Comparison of ENCODE assay signal across 13 mouse cellular contexts in genomic region chr11:95393500-95393816, GRCm38 (mm10). TPM values are rescaled to one million over a fixed set of nuclear protein-coding genes. Genes with fewer than 3 reads are reported as not detected.
DNase-seq lines count a peak whose midpoint lies in the region; ATAC-seq lines count a peak whose summit lies in the region.
"Had no signal": no experiment of that assay in that cellular context is flagged by ENCODE, and none has a peak within 500 bp of the region (broad histone marks: within the 10 kb centered on the region; RNA-seq: fewer than 3 reads in every experiment).

No protein-coding gene starts in this region.

- no peaks in the 10 kb centered on the region for H3K9me3 ChIP-seq in hindbrain, embryonic 13.5 days
- no peaks in the 10 kb centered on the region for H3K9me3 ChIP-seq in hindbrain, embryonic 11.5 days (ENCODE audit: control insufficient read depth, low read length)
- no peaks in the 10 kb centered on the region for H3K9me3 ChIP-seq in embryonic facial prominence, embryonic 10.5 days
- H3K9me3 ChIP-seq in embryonic facial prominence, embryonic 13.5 days, result no peaks in the 10 kb centered on the region
- H3K9me3 ChIP-seq in limb, embryonic 12.5 days, result no peaks in the 10 kb centered on the region
- no peaks in the 10 kb centered on the region for H3K9me3 ChIP-seq in midbrain, embryonic 16.5 days (replicated peaks; ENCODE audit: control insufficient read depth, low read length, poor library complexity, severe bottlenecking)
- H3K9me3 ChIP-seq: liver, embryonic 15.5 days had no signal

- no peak overlapping the region for H3K4me2 ChIP-seq in hindbrain, embryonic 13.5 days
- no peak overlapping the region for H3K4me2 ChIP-seq in hindbrain, embryonic 11.5 days (replicated peaks; ENCODE audit: low read depth, low read length)
- H3K4me2 ChIP-seq in embryonic facial prominence, embryonic 13.5 days, result no peak overlapping the region
- H3K4me2 ChIP-seq in limb, embryonic 12.5 days, result no peak overlapping the region
- no peak overlapping the region for H3K4me2 ChIP-seq in midbrain, embryonic 16.5 days (ENCODE audit: low read length)
- H3K4me2 ChIP-seq: liver, embryonic 15.5 days had no signal

- WGBS in hindbrain, embryonic 13.5 days, result 41% methylated on average over 5 of the region's 5 CpGs
- WGBS in hindbrain, embryonic 11.5 days, result 39% methylated on average over 5 of the region's 5 CpGs
- 28% methylated on average over 5 of the region's 5 CpGs for WGBS in embryonic facial prominence, embryonic 10.5 days
- 23% methylated on average over 5 of the region's 5 CpGs for WGBS in embryonic facial prominence, embryonic 13.5 days
- WGBS in limb, embryonic 12.5 days, result 12% methylated on average over 5 of the region's 5 CpGs
- 35% methylated on average over 5 of the region's 5 CpGs for WGBS in midbrain, embryonic 16.5 days

- DNase-seq in hindbrain, embryonic 11.5 days (ENCODE audit: low spot score), result no peak
- peak; percentile 44 for DNase-seq in embryonic facial prominence, embryonic 10.5 days (ENCODE audit: low spot score)
- DNase-seq: heart, adult 2 months; kidney, adult 2 months; right cerebral cortex, postnatal 14 days had no signal

- H3K4me1 ChIP-seq in hindbrain, embryonic 13.5 days (replicated peaks), result peaks cover 12% of the 10 kb centered on the region
- no peaks in the 10 kb centered on the region for H3K4me1 ChIP-seq in hindbrain, embryonic 11.5 days (replicated peaks; ENCODE audit: control insufficient read depth, insufficient read depth, low read length)
- peaks cover 33% of the 10 kb centered on the region for H3K4me1 ChIP-seq in embryonic facial prominence, embryonic 10.5 days
- H3K4me1 ChIP-seq in embryonic facial prominence, embryonic 13.5 days, result peaks cover 31% of the 10 kb centered on the region
- no peaks in the 10 kb centered on the region; the same call in 1 of the 2 replicates for H3K4me1 ChIP-seq in limb, embryonic 12.5 days (replicated peaks)
- peaks cover 4% of the 10 kb centered on the region for H3K4me1 ChIP-seq in midbrain, embryonic 16.5 days (ENCODE audit: control insufficient read depth, insufficient read depth, low read length)
- H3K4me1 ChIP-seq: liver, embryonic 15.5 days had no signal

- peaks cover 49% of the 10 kb centered on the region for H3K36me3 ChIP-seq in hindbrain, embryonic 13.5 days
- peaks cover 10% of the 10 kb centered on the region for H3K36me3 ChIP-seq in hindbrain, embryonic 11.5 days (ENCODE audit: control insufficient read depth, insufficient read depth, low read length)
- H3K36me3 ChIP-seq in embryonic facial prominence, embryonic 10.5 days (replicated peaks), result peaks cover 47% of the 10 kb centered on the region
- H3K36me3 ChIP-seq in embryonic facial prominence, embryonic 13.5 days, result peaks cover 39% of the 10 kb centered on the region
- peaks cover 39% of the 10 kb centered on the region for H3K36me3 ChIP-seq in limb, embryonic 12.5 days
- H3K36me3 ChIP-seq in midbrain, embryonic 16.5 days (ENCODE audit: control insufficient read depth, insufficient read depth, low read length), result peaks cover 15% of the 10 kb centered on the region

- H3K4me3 ChIP-seq in hindbrain, embryonic 13.5 days, result no peak overlapping the region
- no peak overlapping the region for H3K4me3 ChIP-seq in hindbrain, embryonic 11.5 days (ENCODE audit: low read depth, low read length)
- H3K4me3 ChIP-seq in embryonic facial prominence, embryonic 10.5 days, result no peak overlapping the region
- H3K4me3 ChIP-seq in embryonic facial prominence, embryonic 13.5 days, result no peak overlapping the region
- no peak overlapping the region for H3K4me3 ChIP-seq in limb, embryonic 12.5 days (replicated peaks)
- no peak overlapping the region for H3K4me3 ChIP-seq in midbrain, embryonic 16.5 days (ENCODE audit: low read depth, low read length)
- H3K4me3 ChIP-seq: heart, adult 2 months; liver, embryonic 15.5 days had no signal

- 0 out of 2 replicates have a peak, but pooled peaks cover 6% of the 10 kb centered on the region for H3K27me3 ChIP-seq in hindbrain, embryonic 13.5 days
- no peaks in the 10 kb centered on the region for H3K27me3 ChIP-seq in hindbrain, embryonic 11.5 days (ENCODE audit: control insufficient read depth, insufficient read depth, low read length)
- H3K27me3 ChIP-seq in embryonic facial prominence, embryonic 10.5 days (replicated peaks; ENCODE audit: low read depth, poor library complexity, severe bottlenecking), result no peaks in the 10 kb centered on the region; the same call in 1 of the 2 replicates
- H3K27me3 ChIP-seq in embryonic facial prominence, embryonic 13.5 days, result no peaks in the 10 kb centered on the region
- H3K27me3 ChIP-seq in limb, embryonic 12.5 days, result no peaks in the 10 kb centered on the region
- H3K27me3 ChIP-seq in midbrain, embryonic 16.5 days (ENCODE audit: control insufficient read depth, insufficient read depth, low read depth, low read length), result no peaks in the 10 kb centered on the region
- H3K27me3 ChIP-seq: CH12.LX had no signal

- ATAC-seq in hindbrain, embryonic 13.5 days (ENCODE audit: low FRiP score), result no peak
- no peak for ATAC-seq in hindbrain, embryonic 11.5 days (ENCODE audit: low FRiP score)
- peak; percentile 48; the same call in 1 of the 2 replicates for ATAC-seq in embryonic facial prominence, embryonic 13.5 days (ENCODE audit: insufficient number of reproducible peaks, insufficient read depth, low FRiP score, low TSS enrichment, low read depth)
- no peak for ATAC-seq in limb, embryonic 12.5 days (ENCODE audit: insufficient number of reproducible peaks, insufficient read depth, low FRiP score, low TSS enrichment, low read depth)
- no peak for ATAC-seq in monocyte, adult 5-6 weeks (replicated peaks; ENCODE audit: insufficient number of reproducible peaks, low FRiP score, low TSS enrichment, poor library complexity, severe bottlenecking)
- no peak for ATAC-seq in midbrain, embryonic 16.5 days

- H3K9ac ChIP-seq in hindbrain, embryonic 13.5 days, result 0 out of 2 replicates have a peak overlapping the region, but pooled peaks have one; percentile 0
- no peak overlapping the region for H3K9ac ChIP-seq in hindbrain, embryonic 11.5 days (ENCODE audit: low read depth, low read length)
- no peak overlapping the region; the same call in 1 of the 2 replicates for H3K9ac ChIP-seq in embryonic facial prominence, embryonic 13.5 days
- no peak overlapping the region for H3K9ac ChIP-seq in limb, embryonic 12.5 days (replicated peaks)
- H3K9ac ChIP-seq in midbrain, embryonic 16.5 days (ENCODE audit: low read depth, low read length), result no peak overlapping the region
- H3K9ac ChIP-seq: liver, embryonic 15.5 days had no signal

- no peak overlapping the region for H3K27ac ChIP-seq in hindbrain, embryonic 13.5 days
- H3K27ac ChIP-seq in hindbrain, embryonic 11.5 days (ENCODE audit: low read depth, low read length), result no peak overlapping the region
- peak overlapping the region; percentile 31 for H3K27ac ChIP-seq in embryonic facial prominence, embryonic 10.5 days (replicated peaks)
- H3K27ac ChIP-seq in embryonic facial prominence, embryonic 13.5 days, result peak overlapping the region; percentile 83
- H3K27ac ChIP-seq in limb, embryonic 12.5 days, result peak overlapping the region; percentile 68; the same call in 1 of the 2 replicates
- no peak overlapping the region for H3K27ac ChIP-seq in midbrain, embryonic 16.5 days (ENCODE audit: low read length)
- H3K27ac ChIP-seq: liver, embryonic 15.5 days; macrophage had no signal

RNA-seq across cellular contexts. Expression of gene Slc35b1, which starts 9.0 kb away (rescaled TPM):
- polyA plus RNA-seq in hindbrain, embryonic 13.5 days (2015; fragmentation: Nextera tagmentation; extraction: Ambion mirVana), result 133 and 135 TPM in 2 replicates
- 134 and 143 TPM in 2 replicates for polyA plus RNA-seq in hindbrain, embryonic 11.5 days (2014; fragmentation: Nextera tagmentation; extraction: Ambion mirVana)
- polyA plus RNA-seq in embryonic facial prominence, embryonic 10.5 days (2016; fragmentation: Nextera tagmentation; extraction: Ambion mirVana), result 116 and 122 TPM in 2 replicates
- polyA plus RNA-seq in embryonic facial prominence, embryonic 13.5 days (2015; fragmentation: Nextera tagmentation; extraction: Ambion mirVana), result 120 and 133 TPM in 2 replicates
- 122 and 125 TPM in 2 replicates for polyA plus RNA-seq in limb, embryonic 12.5 days (2016; fragmentation: Nextera tagmentation; extraction: Ambion mirVana)
- total RNA-seq in monocyte, adult 5-6 weeks (2017), result 42.2 to 79.4 TPM (median 58.1 TPM) in 3 replicates
- 144 and 157 TPM in 2 replicates for polyA plus RNA-seq in midbrain, embryonic 16.5 days (2015; fragmentation: Nextera tagmentation; extraction: Ambion mirVana)

RNA-seq across cellular contexts. Expression of gene Spop, which starts 20.4 kb away (rescaled TPM):
- 221 and 226 TPM in 2 replicates for polyA plus RNA-seq in hindbrain, embryonic 13.5 days (2015; fragmentation: Nextera tagmentation; extraction: Ambion mirVana)
- 133 and 146 TPM in 2 replicates for polyA plus RNA-seq in hindbrain, embryonic 11.5 days (2014; fragmentation: Nextera tagmentation; extraction: Ambion mirVana)
- 135 TPM in 2 replicates for polyA plus RNA-seq in embryonic facial prominence, embryonic 10.5 days (2016; fragmentation: Nextera tagmentation; extraction: Ambion mirVana)
- 147 and 185 TPM in 2 replicates for polyA plus RNA-seq in embryonic facial prominence, embryonic 13.5 days (2015; fragmentation: Nextera tagmentation; extraction: Ambion mirVana)
- polyA plus RNA-seq in limb, embryonic 12.5 days (2016; fragmentation: Nextera tagmentation; extraction: Ambion mirVana), result 157 TPM in 2 replicates
- total RNA-seq in monocyte, adult 5-6 weeks (2017), result 68.6 to 98.9 TPM (median 97.4 TPM) in 3 replicates
- 244 and 258 TPM in 2 replicates for polyA plus RNA-seq in midbrain, embryonic 16.5 days (2015; fragmentation: Nextera tagmentation; extraction: Ambion mirVana)

RNA-seq across cellular contexts. Expression of gene Fam117a, which starts 56.6 kb away (rescaled TPM):
- polyA plus RNA-seq in hindbrain, embryonic 13.5 days (2015; fragmentation: Nextera tagmentation; extraction: Ambion mirVana), result 3.5 TPM in 2 replicates
- polyA plus RNA-seq in hindbrain, embryonic 11.5 days (2014; fragmentation: Nextera tagmentation; extraction: Ambion mirVana), result 8.3 and 11.1 TPM in 2 replicates
- polyA plus RNA-seq in embryonic facial prominence, embryonic 10.5 days (2016; fragmentation: Nextera tagmentation; extraction: Ambion mirVana), result 10.9 and 11.9 TPM in 2 replicates
- polyA plus RNA-seq in embryonic facial prominence, embryonic 13.5 days (2015; fragmentation: Nextera tagmentation; extraction: Ambion mirVana), result 13.3 and 17.4 TPM in 2 replicates
- 19.2 and 20.9 TPM in 2 replicates for polyA plus RNA-seq in limb, embryonic 12.5 days (2016; fragmentation: Nextera tagmentation; extraction: Ambion mirVana)
- 18.7 to 46.1 TPM (median 31.6 TPM) in 3 replicates for total RNA-seq in monocyte, adult 5-6 weeks (2017)
- polyA plus RNA-seq in midbrain, embryonic 16.5 days (2015; fragmentation: Nextera tagmentation; extraction: Ambion mirVana), result 2.1 and 2.2 TPM in 2 replicates

Comparison
In these comparisons a context has a peak if more than half of its experiments do, and no peak if none do; other contexts are left out.
1. H3K27ac ChIP-seq: peak in embryonic facial prominence, embryonic 10.5 days (single experiment), embryonic facial prominence, embryonic 13.5 days (single experiment) and limb, embryonic 12.5 days (single experiment); none in hindbrain, embryonic 13.5 days (single experiment), hindbrain, embryonic 11.5 days (single experiment) and midbrain, embryonic 16.5 days (single experiment).